Mouse (Mus musculus): ENCODE results near the gene Kbtbd12. TPM values are rescaled to one million over a fixed set of nuclear protein-coding genes. Genes with fewer than 3 reads are reported as not detected.

Kbtbd12 gene
- total and polyA plus RNA-seq, 3 experiments, result 0.84 to 1.1 TPM; not detected in 1

DNA sequence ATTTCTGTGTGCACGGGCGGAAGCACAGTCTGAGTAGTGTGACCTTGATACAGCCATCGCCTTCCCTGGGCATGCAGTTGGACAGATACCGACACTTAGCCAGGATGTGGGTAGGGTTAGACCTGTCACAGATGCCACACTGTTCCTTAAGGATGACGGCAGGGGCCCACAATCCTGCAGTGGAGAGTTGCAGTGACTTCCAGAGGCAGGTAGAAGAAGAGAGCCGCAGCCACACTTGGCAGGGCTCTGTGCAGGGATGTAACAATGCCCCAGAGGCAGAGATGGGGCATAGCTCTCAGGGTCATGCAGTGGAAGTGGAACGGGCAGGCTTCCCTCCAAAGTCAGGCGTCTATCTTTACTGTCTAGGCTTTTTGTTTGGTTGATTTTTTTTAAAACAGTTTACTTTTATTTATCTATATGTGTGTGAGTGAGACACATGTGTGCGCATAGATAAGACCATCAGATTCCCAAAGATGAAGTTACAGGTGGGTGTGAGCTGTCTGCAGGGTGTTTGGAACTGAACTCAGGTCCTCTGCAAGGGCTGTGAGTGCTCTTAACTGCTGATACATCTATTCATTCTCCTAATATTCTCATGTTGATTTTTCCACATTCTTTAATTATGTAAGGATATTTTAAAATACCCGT, 89.2 kb downstream of the Kbtbd12 start:
- no peak for DNase-seq

DNA sequence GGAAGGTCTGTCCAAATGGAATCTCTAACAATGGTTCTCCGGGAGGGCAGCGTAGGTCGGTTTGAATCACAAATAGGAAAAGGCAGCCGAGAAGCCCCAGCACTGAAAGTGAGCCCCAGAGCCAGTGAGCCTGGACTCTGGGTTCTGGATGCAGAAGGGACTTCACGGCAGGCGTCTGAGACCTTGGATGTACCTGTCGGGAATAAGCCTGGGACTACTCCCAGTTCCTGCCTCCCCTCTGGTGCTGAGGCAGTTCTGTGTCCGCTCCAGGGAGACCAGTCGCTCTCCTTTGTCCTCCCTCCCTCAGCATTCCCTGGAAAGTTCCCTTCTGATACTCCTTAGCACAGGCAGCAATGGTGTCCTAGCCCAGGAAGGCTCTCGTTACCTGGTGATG, 92.4 kb downstream of the Kbtbd12 start:
- DNase-seq, result no peak

DNA sequence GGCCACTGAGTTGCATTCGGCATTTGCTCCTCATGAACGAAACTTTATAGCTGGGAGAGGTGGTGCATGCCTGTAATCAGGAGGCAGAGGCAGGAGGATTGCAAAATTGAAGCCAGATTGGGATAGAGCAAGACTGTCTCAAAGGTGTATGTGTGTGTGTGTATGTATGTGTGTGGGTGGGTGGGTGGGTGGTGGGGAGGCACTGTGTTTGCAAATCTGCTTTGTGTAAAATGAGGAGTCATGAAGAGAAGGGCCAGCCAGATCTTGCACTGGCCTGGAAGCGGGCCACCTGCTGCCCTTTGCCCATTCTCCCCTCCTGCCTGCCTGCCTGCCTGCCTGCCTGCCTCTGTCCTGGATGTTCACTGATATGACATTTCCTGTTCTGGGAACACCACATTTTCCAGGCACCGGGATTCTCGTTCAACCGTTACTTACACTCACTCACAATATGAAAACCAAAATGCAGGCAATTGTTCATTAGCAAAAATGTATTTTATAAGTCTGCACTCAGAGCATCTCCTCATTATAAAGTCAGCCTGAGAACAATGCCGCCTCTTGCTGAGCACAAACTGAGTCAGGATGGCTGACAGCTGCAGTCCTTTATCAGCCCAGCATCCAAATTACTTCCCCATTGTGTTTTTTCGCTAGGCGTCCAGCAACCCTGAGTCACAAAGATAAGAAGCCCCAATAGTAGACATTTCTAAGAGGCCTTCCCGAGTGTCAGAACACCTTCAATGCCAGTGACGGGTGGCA, 92.9 kb downstream of the Kbtbd12 start:
- DNase-seq, result no peak

DNA sequence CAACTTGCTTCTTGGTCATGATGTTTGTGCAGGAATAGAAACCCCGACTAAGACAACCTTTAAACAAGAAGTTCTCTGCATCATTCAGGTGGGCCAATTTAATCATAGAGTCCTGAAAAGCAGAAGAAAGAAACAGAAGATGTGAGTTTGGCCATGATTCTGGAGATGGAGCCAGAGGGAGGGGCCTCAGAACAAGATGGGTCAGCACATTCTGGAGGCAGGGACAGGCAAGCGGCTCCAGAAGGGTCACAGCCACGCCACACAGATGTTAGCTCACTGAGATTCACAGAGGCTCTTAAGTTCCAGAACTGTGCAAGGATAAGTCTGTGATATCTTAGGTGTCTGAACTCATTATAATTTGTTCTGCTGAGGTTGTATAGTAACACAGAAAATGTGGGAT, 93.5 kb downstream of the Kbtbd12 start:
- DNase-seq, result no peak

DNA sequence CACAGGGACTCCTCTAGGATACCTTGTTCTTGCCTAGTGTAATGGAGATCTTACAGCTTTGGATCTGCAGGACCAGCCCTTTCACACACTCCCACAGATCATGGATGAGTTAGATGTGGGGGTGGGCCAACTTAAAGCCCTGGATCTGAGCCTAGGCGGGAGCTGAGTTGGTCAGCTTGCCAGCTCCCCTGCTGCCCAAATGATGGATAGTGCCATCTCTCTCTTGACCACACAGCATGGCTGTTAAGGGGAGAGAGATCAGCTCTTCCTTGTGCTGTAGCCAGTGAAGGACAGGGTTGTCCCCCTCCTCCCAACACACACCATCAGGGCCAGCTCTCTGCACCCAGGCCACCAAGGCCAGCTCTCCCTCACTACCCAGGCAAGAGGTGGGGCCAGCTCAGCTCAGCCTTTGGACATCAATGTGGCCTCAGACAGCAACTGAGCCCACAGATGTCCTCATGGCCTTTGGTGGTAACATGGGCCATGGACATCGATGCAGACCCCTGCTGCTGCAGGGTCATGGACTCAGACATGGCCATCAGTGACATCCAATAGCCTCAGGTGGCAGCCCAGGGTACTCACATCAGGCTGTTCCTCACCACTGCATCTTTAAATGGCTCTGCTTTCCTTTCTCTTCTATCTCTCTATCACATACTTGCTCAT, 97.5 kb downstream of the Kbtbd12 start:
- peak; percentile 52 for DNase-seq

DNA sequence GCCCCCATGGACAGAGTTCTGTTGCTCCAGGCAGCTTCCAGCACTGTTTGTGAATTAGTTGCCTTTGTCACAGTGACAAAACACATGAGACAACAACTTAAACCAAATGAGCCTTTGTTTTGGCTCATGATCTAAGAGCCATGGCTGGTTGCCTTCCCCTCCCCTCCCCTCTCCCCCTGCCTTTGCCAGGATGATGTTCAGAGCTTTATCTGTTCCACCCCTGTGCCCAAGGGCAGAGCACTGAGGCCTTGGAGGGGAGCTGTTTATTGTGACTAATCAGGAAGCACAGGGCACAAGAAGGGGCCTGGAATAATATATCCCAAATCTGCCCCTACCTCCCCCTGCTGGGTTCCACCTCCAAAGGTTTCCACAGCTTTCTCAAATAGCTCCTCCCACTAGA, 107.4 kb downstream of the Kbtbd12 start:
- peak; percentile 83 for DNase-seq

DNA sequence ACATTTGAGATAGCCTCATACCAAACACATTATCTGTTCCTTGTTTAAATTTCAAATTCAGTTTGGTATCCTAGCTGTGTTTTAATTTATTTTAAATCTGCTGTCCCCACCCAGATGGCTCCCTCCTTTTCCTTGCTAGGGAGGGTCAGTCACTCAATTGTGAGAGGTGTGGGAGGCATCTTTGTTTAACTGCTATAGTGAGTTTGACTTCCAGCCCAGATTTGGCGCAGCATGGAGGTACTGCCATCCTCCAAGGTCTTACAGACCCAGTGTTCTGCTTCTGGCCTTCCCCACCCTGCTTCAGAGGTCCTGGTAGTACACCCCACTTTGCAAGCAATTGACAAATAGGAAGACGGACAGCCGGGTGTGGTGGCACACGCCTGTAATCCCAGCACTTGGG, 113.7 kb downstream of the Kbtbd12 start:
- DNase-seq, result no peak

DNA sequence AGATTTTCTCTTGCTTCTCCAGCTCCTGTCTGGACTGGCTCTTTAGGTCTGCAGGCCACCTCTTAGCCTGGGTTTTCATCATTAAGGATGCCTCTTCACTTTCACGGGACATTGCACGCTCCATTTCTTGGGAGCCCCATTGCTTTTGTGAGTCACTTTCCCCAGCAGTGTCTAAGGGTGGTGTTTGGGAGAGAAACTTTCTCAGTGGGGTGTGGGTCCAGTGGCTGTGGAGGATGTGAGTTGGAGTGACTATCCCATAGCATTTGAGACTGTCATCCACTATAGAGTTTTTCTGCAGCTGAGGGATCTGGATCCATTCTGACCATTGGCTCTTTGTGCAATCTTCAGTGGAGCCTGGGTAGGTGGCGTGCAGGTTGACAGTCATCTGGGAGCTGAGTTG, 114.3 kb downstream of the Kbtbd12 start:
- DNase-seq, result no peak

DNA sequence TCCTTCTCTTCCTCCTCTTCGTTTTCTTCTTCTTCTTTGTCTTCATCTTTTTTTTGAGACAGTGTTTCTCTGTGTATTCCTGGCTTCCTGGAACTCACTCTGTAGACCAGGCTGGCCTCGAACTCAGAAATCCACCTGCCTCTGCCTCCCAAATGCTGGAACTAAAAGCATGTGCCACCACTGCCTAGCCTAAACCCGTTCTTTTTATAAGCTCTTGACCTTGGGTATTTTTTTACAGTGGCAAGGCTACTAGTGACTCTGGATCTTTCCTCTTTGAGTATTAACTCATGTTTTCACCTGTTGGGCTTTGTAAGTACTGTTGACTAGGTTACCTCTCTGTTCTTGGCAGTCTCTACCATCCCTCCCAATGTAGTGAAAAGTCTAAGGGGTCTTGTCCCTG, 114.7 kb downstream of the Kbtbd12 start:
- DNase-seq, result no peak

DNA sequence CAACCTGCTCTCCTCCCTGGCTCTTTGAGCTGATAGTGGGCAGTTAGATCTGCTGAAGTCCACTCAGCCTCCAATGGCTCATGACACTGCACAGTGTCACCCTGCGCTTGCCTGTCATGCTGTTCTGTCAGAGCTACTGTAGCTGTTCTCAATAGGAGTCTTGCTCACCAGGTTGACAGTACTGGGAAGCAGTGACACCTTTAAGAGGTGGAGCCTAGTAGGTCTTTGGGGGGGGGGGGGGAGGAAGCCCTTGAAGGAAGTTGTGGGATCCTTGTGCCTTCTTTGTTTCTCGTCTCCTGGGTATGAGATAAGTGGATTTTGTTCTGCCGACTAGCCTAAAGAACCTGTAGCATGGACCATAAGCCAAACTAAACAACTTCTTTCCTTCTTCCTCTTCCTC, 115.1 kb downstream of the Kbtbd12 start:
- no peak for DNase-seq

DNA sequence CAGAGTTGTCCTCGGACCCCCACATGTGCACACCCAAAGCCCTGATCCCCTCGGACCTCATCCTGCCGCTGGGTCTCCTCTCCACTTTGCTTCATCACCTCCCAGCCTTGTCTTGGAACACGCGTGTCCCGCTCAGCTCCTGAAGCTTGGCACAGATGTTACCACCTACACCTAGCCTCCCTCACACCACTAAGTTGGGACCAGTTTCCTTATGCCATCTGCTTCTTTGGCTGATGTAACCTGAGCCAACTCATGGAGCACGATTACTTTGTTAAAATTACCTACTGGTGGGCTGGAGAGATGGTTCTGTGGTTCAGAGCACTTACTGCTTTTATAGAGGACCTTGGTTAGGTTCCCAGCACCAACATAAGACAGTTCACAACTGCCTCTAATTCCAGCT, 115.9 kb downstream of the Kbtbd12 start:
- DNase-seq, result no peak

DNA sequence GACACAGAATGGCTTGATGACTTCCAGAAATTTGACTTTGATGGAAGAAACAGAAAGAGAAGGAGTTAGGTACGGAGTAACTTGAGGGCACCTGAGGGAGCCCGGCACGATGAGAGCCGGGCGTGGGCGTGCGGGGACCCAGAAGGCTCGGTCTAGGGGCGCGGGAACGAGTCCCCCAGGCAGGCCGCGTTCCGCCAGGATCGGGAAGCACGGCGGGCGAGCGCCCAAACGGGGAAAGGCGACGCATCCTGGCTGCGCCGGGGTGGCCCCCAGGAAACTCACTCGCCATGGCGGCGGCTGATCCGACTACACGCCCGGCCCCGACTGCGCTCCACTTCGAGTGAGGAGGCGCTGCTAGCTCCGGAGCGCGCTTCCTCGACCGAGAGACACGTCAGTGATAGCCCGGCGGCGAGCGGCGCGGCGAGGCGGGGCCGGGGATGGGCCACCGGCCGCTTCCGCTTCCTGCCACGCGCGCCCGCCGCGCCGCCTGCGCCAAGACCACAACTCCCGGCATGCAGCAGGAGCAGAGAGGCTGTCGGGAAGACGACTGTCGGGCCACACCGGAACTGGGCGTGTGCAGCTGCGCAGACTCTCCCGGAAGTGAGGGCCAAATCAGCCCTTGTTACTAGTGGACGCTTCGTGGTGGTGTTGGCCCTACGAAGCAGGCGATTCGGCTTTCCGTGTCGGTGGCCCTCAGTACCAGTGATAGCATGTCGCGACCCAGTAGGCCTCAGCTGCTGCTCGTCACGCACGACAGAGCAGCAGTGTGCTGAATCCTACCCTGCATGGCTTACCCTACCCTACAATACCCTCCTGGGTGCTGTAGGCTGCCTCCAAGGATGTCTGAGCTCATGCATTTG, 119.1 kb downstream of the Kbtbd12 start, which contains the start of gene Sec61a1:
TSS of gene Sec61a1 (minus strand) at position 502 of the 860 bp plus-strand sequence.
- peak; percentile 98 for DNase-seq

DNA sequence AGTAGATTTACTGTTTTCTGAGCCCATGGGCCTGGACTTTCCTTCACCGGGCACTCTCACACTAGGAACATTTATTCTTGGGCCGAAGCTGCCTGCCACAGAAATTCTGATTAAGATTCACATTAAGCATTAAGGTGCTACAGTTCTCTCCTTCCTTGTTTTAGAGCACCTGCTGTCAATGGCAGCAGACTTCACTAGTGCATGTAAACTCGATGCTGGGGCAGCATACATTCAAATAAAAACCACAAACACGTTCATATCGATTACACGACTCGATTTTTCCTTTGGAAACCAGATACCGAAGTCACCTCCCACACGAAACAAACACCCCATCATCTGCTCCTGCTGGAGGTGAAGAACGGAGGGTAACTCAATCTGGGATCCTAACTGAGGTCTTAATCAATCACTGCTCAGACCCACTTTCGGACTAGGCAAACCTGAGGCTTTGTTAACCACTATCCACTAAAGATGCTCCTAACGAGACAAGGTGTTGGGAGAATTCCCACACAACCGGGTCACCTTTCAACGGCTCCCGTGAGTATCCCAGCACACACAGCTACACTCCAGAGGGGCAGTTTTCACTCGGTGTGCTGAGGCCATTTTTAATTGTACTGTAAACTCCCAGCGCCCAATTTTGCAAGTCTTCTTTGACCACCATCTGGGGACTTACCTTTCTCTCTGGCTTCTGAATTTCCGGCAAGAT, 119.9 kb downstream of the Kbtbd12 start:
- peak; percentile 21 for DNase-seq

DNA sequence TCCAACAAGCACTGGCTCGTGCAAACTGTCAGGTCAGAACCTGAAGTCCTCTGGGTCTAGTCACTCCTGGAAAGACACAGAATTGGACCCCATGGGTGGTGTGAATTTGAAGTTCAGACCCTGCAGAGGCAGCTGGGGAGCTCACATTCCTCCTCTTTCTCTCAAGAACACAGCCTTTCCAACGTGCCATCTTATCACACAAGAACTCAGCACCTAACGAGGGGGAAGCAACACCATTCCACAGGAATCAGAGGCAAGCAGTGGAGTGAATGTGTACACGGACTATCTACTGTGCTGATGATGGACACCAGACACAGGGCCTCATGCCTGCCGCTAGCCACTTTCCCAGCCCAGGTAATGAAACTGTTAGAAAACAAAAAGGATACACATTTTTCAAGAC, 121.1 kb downstream of the Kbtbd12 start:
- DNase-seq, result no peak

DNA sequence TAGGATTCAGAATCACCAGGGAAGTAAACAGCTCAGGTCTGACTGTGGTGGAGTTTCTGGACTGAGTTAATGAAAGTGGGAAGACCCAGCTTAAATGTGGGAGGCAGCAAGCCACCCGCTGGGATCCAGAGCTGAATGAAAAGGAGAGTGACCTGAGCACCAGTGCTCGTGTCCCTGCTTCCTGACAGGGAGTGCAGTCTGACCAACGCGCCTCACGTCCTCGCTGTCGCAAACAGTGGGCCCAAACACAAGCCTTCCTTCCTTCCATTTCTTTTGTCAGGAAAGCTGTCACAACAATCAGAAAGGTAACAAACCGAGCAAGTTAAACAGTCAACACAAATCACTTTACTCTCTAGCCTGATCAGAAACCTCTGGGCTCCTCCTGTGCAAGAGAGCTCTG, 121.8 kb downstream of the Kbtbd12 start:
- no peak for DNase-seq

DNA sequence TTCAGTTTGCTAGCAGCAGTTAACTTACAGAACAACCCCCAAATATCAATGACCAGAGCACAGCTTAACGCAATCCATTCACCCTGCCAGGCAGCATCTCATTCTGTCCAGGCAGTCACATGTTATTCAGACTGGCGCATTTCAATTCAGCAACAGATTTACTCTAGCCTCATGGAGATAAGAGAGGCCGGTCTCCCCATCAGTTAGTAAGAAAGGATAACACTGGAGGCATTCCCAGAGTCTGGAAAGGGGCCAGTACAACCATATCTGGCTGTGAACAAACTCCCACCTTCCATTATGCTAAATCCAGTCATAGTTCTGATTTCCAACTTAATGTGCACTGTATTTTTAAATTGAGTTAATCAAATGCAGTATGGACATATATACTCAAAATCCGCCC, 123.2 kb downstream of the Kbtbd12 start:
- no peak for DNase-seq

DNA sequence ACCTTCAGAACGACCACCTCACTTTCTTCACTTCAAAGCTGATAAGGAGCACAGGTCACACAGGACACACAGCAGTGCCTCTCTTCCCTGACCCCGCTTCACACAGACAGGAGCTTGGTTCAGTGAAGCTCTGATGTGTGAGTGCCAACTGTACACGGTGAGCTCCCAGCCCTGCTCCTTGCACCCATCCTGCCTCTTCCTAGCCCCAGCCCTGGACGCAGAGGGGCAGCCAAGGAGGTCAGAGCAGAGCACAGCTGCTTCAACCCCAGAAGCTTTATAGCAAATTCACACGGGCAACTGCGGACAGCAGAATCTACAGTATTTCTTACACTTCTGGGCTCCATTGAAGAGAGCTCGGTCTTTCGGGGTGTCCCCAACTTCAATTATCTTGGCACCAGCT, 123.8 kb downstream of the Kbtbd12 start:
- DNase-seq, result no peak

DNA sequence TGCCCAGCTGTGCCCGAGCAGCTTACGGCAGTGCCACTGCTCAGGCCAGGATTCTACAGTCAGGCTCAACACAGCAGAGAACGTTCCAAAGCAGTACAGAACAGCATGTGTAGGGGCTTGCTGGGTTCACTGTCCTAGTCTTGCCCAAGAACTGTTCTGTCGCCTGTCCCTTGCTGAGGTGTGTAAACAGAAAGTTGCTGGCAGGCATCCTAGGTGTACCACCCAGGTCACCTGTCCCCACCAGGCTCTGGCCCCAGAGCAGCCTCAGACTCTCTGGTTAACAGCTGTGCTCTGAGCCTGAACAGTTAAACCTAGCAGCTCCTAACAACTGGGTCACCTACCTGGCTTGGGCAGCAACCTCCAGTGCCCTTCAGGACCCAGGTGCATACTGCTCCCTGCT, 134.7 kb downstream of the Kbtbd12 start:
- DNase-seq, result no peak

DNA sequence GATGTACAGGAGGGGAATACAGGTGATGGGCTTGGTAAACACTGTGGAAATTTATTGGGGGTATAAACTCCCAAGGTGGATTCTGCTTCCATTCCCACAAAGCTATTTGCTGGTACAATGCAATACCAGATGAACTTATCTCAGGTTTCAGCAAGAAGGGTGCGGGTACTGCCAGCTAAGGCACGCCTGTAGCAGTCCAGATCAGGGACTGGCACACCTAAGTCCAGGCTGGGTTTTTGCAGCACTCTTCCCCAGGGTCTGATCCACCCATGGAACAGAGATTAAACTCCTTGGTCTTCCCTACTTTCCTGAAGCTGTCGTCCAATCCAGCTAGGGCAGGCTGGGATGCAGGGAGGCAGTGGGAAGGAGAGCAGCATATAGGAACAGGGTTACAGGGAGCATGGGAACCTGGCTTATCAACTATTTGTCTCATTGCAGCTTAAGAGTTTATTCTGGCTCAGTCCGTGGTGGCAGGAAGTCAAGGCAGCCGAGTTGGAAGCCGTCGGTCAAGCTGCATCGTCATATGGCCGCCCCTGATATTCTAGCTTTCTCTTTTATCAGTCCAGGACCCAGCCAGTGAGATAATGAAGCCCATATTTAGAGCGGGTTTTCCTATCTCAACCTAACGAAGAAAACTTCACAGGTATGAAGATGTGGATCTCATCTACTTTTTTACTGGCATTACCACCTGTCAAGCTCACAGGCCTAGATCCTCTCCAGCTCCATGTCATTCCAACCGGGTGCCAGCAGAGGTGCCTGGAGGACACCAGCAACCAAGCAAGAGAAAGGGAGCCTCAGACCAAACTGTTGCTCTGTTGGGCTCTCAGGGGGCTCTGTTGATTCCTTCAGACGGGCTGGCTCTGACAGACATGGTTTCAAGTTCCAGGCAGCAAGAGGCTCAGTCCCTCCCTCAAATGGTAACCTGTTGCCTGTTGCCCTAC, 135.4 kb downstream of the Kbtbd12 start:
- no peak for DNase-seq

DNA sequence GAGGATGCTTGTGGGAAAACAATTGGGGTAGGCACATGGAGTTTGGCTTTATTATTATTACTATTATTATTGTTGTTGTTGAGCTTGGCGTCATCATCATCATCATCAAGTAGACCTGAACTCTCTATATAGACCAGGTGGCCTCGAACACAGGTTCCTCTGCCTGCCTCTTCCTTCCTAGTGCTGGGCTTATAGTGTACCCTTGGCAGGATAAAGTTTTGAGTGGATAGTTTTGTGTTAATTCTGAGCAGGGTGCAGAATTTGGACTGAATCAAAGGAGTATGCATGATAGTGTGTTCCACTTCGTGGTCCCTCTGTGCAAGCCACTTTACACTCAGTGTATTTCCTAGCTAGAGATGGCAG, 137.4 kb downstream of the Kbtbd12 start:
- DNase-seq, result no peak

All from adrenal gland, adult 2 months (tissue).